ENCODE assay signal across 16 mouse cellular contexts in the genomic region with DNA sequence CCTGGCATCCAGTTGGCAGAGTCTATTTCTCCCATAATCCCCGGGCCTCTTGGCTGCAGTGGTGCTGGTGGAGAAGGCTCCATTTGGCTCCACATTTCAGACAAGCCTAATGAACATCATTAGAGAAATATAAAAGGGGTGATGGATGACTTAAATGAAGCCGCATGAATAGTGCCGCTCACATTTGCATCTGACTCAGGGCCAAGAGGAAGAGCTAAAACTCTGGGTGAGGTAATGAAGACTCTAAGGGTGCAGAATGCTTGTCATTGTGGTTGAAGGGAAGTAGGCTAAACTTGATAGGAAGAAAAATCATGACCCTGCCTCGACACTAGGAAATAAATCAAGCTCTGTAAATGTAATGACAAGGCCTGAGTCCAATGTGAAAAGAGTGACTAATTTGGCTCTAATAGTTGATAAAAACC.
A peak's percentile ranks its signal among the peaks of the same experiment; 100 is the strongest.
DNase-seq lines count a peak whose midpoint lies in the region; ATAC-seq lines count a peak whose summit lies in the region.
"Had no signal": no experiment of that assay in that cellular context is flagged by ENCODE, and none has a peak within 500 bp of the region (broad histone marks: within the 10 kb centered on the region; RNA-seq: fewer than 3 reads in every experiment).

No protein-coding gene starts in this region.

- no peaks in the 10 kb centered on the region for H3K36me3 ChIP-seq in forebrain, embryonic 15.5 days
- H3K36me3 ChIP-seq: embryonic facial prominence, embryonic 15.5 days; limb, embryonic 12.5 days; lung, embryonic 15.5 days; midbrain, embryonic 10.5 days had no signal

- 24% methylated on average over 4 of the region's 4 CpGs for WGBS in forebrain, embryonic 15.5 days

- H3K4me2 ChIP-seq in forebrain, embryonic 15.5 days (replicated peaks): no peak overlapping the region
- H3K4me2 ChIP-seq: embryonic facial prominence, embryonic 15.5 days; limb, embryonic 12.5 days; lung, embryonic 15.5 days had no signal

- peak; percentile 92 for ATAC-seq in forebrain, embryonic 15.5 days (replicated peaks)
- peak; percentile 39 for ATAC-seq in megakaryocyte progenitor cell, adult 5-6 weeks (replicated peaks; ENCODE audit: poor library complexity)
- ATAC-seq in inflammation-experienced regulatory T-cells, adult 6 months: no peak
- no peak for ATAC-seq in activated CD4-positive, CD25-positive, alpha-beta regulatory T cell, adult 4 months

- H3K27ac ChIP-seq in forebrain, embryonic 15.5 days (replicated peaks): 0 out of 2 replicates have a peak overlapping the region, but pooled peaks have one; percentile 6
- H3K27ac ChIP-seq: embryonic facial prominence, embryonic 15.5 days; limb, embryonic 12.5 days; lung, embryonic 15.5 days; midbrain, embryonic 10.5 days had no signal

- peak; percentile 6 for DNase-seq in cerebellum, adult 9-10 months
- DNase-seq in cerebellum, adult 18-20 months: no peak
- DNase-seq in layer of hippocampus, adult 9-11 months: peak; percentile 29
- no peak for DNase-seq in layer of hippocampus, postnatal 25 days (ENCODE audit: extremely low spot score in 1 of 2, low spot score in 1 of 2)
- DNase-seq: adrenal gland, adult 8-10 months; gastrocnemius, postnatal 10 days; kidney, postnatal 10 days; thymus, adult 18-20 months had no signal

- H3K4me3 ChIP-seq in forebrain, embryonic 15.5 days: no peak overlapping the region
- H3K4me3 ChIP-seq: embryonic facial prominence, embryonic 15.5 days; limb, embryonic 12.5 days; lung, embryonic 15.5 days; midbrain, embryonic 10.5 days had no signal

- H3K9me3 ChIP-seq in forebrain, embryonic 15.5 days: no peaks in the 10 kb centered on the region
- H3K9me3 ChIP-seq: embryonic facial prominence, embryonic 15.5 days; limb, embryonic 12.5 days; lung, embryonic 15.5 days; midbrain, embryonic 10.5 days had no signal

- H3K4me1 ChIP-seq in forebrain, embryonic 15.5 days: peaks cover 8% of the 10 kb centered on the region; the same call in 1 of the 2 replicates
- H3K4me1 ChIP-seq: embryonic facial prominence, embryonic 15.5 days; limb, embryonic 12.5 days; lung, embryonic 15.5 days; midbrain, embryonic 10.5 days had no signal

- H3K9ac ChIP-seq in forebrain, embryonic 15.5 days (replicated peaks): no peak overlapping the region
- H3K9ac ChIP-seq: embryonic facial prominence, embryonic 15.5 days; limb, embryonic 12.5 days; lung, embryonic 15.5 days had no signal

- no peaks in the 10 kb centered on the region for H3K27me3 ChIP-seq in forebrain, embryonic 15.5 days
- H3K27me3 ChIP-seq: embryonic facial prominence, embryonic 15.5 days; limb, embryonic 12.5 days; lung, embryonic 15.5 days had no signal

Comparison
In these comparisons a context has a peak if more than half of its experiments do, and no peak if none do; other contexts are left out.
1. DNase-seq: peak in cerebellum, adult 9-10 months (single experiment) and layer of hippocampus, adult 9-11 months (single experiment); none in cerebellum, adult 18-20 months (0 of 2) and layer of hippocampus, postnatal 25 days (0 of 2).
2. ATAC-seq: peak in forebrain, embryonic 15.5 days (single experiment) and megakaryocyte progenitor cell, adult 5-6 weeks (single experiment); none in inflammation-experienced regulatory T-cells, adult 6 months (single experiment) and activated CD4-positive, CD25-positive, alpha-beta regulatory T cell, adult 4 months (single experiment).